Mouse (Mus musculus) ES-E14 (cell line): ENCODE data around the gene Fbxl18. TPM values are rescaled to one million over a fixed set of nuclear protein-coding genes. Genes with fewer than 3 reads are reported as not detected.

ENCODE experiments used
- DNase-seq: peaks from one replicate; pipeline ENCODE4 v3.0.0-alpha.2; 2013; ENCODE audit warnings: low read depth, low spot score
- H3K27ac ChIP-seq: 2 replicates; pipeline ENCODE4 v1.5.1; 2012; ENCODE audit warnings: low read depth, mild to moderate bottlenecking, low read length, moderate library complexity, mixed read lengths; ENCODE audit not compliant: poor library complexity, insufficient read depth, severe bottlenecking
- H3K36me3 ChIP-seq: 2 replicates; pipeline ENCODE4 v1.6.1; 2012; ENCODE audit warnings: mild to moderate bottlenecking, low read length, moderate library complexity, mixed read lengths; ENCODE audit not compliant: control insufficient read depth, poor library complexity, insufficient read depth, severe bottlenecking
- H3K4me1 ChIP-seq, 2 experiments: fragments of 150-350 bp in 1 of 2; sonication (generic) in 1 of 2; 2 replicates each; pipeline ENCODE4 v1.6.1; 2012; ENCODE audit warnings: low read length in 2 of 2, mild to moderate bottlenecking in 1 of 2, mixed read lengths in 1 of 2; ENCODE audit not compliant: control insufficient read depth in 2 of 2, insufficient read depth in 2 of 2, poor library complexity in 1 of 2
- H3K4me3 ChIP-seq, 2 experiments: fragments of 150-350 bp in 1 of 2; sonication (generic) in 1 of 2; 2 replicates each; pipeline ENCODE4 v1.5.1; 2012; ENCODE audit warnings: low read length in 2 of 2, low read depth in 1 of 2, mild to moderate bottlenecking in 1 of 2, mixed read lengths in 1 of 2; ENCODE audit not compliant: insufficient read depth in 1 of 2, poor library complexity in 1 of 2, severe bottlenecking in 1 of 2
- H3K9ac ChIP-seq: 2 replicates; pipeline ENCODE4 v1.6.1; 2012; ENCODE audit warnings: low read depth, mild to moderate bottlenecking, low read length, mixed read lengths; ENCODE audit not compliant: poor library complexity, insufficient read depth, severe bottlenecking
- H3K9me3 ChIP-seq: fragments of 150-350 bp; sonication (generic); 2 replicates; pipeline ENCODE4 v1.6.1; 2012; ENCODE audit warnings: low read depth, mild to moderate bottlenecking, low read length; ENCODE audit not compliant: control insufficient read depth, insufficient read depth
- CHD2 ChIP-seq: IDR thresholded peaks from 2 replicates; pipeline ENCODE4 v1.6.1; 2014; ENCODE audit warnings: mild to moderate bottlenecking, low read depth, low read length, inconsistent platforms
- HCFC1 ChIP-seq: IDR thresholded peaks from 2 replicates; pipeline ENCODE4 v1.6.1; 2012; ENCODE audit warnings: low read length, inconsistent platforms, borderline replicate concordance; ENCODE audit not compliant: insufficient read depth
- MAFK ChIP-seq: IDR thresholded peaks from 2 replicates; pipeline ENCODE4 v1.6.1; 2014; ENCODE audit warnings: mild to moderate bottlenecking, low read depth, low read length, inconsistent platforms; ENCODE audit not compliant: insufficient read depth
- ZC3H11A ChIP-seq: IDR thresholded peaks from 2 replicates; pipeline ENCODE4 v1.6.1; 2012; ENCODE audit warnings: low read depth, mild to moderate bottlenecking, inconsistent platforms, low read length, borderline replicate concordance
- ZNF384 ChIP-seq: IDR thresholded peaks from 2 replicates; pipeline ENCODE4 v1.6.1; 2012; ENCODE audit warnings: low read depth, low read length, inconsistent platforms
- in situ Hi-C, 2 experiments: fragments of 600-800 bp; cut with MboI; formaldehyde crosslinking; loops; one replicate each; pipeline ENCODE4 v1.15.1; 2025; ENCODE audit warnings: low sequenced_read_pairs in 2 of 2, inconsistent platforms in 1 of 2; ENCODE audit not compliant: unreplicated experiment in 2 of 2
- total RNA-seq: library from RNA; depleted of rRNA; stranded (reverse); fragments of 300-350 nt; gene quantifications from 2 replicates; pipeline ENCODE4 v1.2.3, GENCODE M21; 2012

Fbxl18 gene
- total RNA-seq, 1 experiment, result 20.1 TPM

DNA sequence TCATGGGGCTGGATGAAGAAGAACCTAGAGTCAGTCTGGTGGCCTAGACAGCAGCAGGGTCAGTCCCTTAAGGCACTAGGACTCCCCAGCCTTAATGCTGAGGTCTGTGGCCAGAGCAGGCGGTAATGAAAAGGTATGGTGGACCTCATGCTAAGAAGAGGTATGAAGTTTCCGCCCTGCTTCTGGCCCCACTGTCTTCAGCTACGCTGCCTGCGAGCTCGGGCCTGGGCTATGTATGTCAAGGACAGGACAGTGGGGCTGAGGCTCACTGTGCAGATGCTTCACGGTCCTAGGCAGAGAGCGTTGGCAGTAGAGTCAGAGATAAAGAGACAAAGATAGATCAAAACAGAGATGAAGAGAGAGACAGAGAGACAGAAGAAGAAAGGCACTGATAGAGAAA is 46.3 kb downstream of the Fbxl18 start:
- no peak overlapping the region for H3K9ac ChIP-seq
- H3K27ac ChIP-seq, result no peak overlapping the region
- no peak for DNase-seq
- in situ Hi-C loops, result no loop called here
- H3K4me1 ChIP-seq, result peaks cover 0 to 12% of the 10 kb centered on the region in 2 experiments; a peak in 2 of 4 replicates
- no peak overlapping the region for H3K4me3 ChIP-seq
- no peaks in the 10 kb centered on the region for H3K36me3 ChIP-seq
- TF ChIP-seq MAFK (no peak), CHD2 (no peak), ZNF384 (no peak), ZC3H11A (no peak), HCFC1 (no peak)
- H3K9me3 ChIP-seq, result no peaks in the 10 kb centered on the region

- no peak for TF ChIP-seq CHD2
- no peak for TF ChIP-seq ZNF384
- TF ChIP-seq HCFC1, result no peak
- TF ChIP-seq ZC3H11A, result no peak
- TF ChIP-seq MAFK, result no peak
- in situ Hi-C loops, result no loop called here
- no peak overlapping the region for H3K4me3 ChIP-seq
- H3K9me3 ChIP-seq, result no peaks in the 10 kb centered on the region
- peaks cover 0 to 12% of the 10 kb centered on the region in 2 experiments; a peak in 2 of 4 replicates for H3K4me1 ChIP-seq
- no peak for DNase-seq
- no peaks in the 10 kb centered on the region for H3K36me3 ChIP-seq
- no peak overlapping the region for H3K9ac ChIP-seq
- H3K27ac ChIP-seq, result no peak overlapping the region
Measured at GRCm38 (mm10) chr5:142848149-142848548, 47.1 kb downstream of the Fbxl18 start.

- no peaks in the 10 kb centered on the region for H3K9me3 ChIP-seq
- in situ Hi-C loops, result no loop called here
- no peak overlapping the region for H3K4me3 ChIP-seq
- H3K9ac ChIP-seq, result no peak overlapping the region
- H3K4me1 ChIP-seq, result peaks cover 0 to 9% of the 10 kb centered on the region in 2 experiments; a peak in 1 of 4 replicates
- H3K36me3 ChIP-seq, result no peaks in the 10 kb centered on the region
- DNase-seq, result no peak
- no peak for TF ChIP-seq HCFC1
- no peak for TF ChIP-seq CHD2
- no peak for TF ChIP-seq ZNF384
- no peak for TF ChIP-seq ZC3H11A
- no peak for TF ChIP-seq MAFK
- no peak overlapping the region for H3K27ac ChIP-seq
Measured at GRCm38 (mm10) chr5:142844467-142844866, 50.8 kb downstream of the Fbxl18 start.

- H3K27ac ChIP-seq, result no peak overlapping the region
Measured at GRCm38 (mm10) chr5:142842137-142842642, 53.0 kb downstream of the Fbxl18 start.

More at GRCm38 (mm10) chr5:142842137-142842642, 53.0 kb downstream of the Fbxl18 start:
- H3K9me3 ChIP-seq, result no peaks in the 10 kb centered on the region
- no peak overlapping the region for H3K9ac ChIP-seq
- peaks cover 0 to 7% of the 10 kb centered on the region in 2 experiments; a peak in 1 of 4 replicates for H3K4me1 ChIP-seq
- no peaks in the 10 kb centered on the region for H3K36me3 ChIP-seq
- no peak for DNase-seq
- in situ Hi-C loops, result no loop called here
- H3K4me3 ChIP-seq, result no peak overlapping the region
- TF ChIP-seq ZNF384 (no peak), ZC3H11A (no peak; the same call in 1 of the 2 replicates), MAFK (no peak), HCFC1 (no peak), CHD2 (no peak)
